Mouse (Mus musculus): ENCODE measurements at regions not wholly inside any gene's neighbourhood (a gene's known extent, or its start where the extent isn't known, plus 50 kb on each side); places are given as distances from the start of the nearest gene placed in this dataset.

GRCm38 (mm10) chr5:52092273-52092672, 98.0 kb downstream of the Dhx15 start:
- no peak for DNase-seq (ENCODE audit: low read depth)

- no peak for DNase-seq (ENCODE audit: low read depth)
Measured at GRCm38 (mm10) chr5:52088131-52088530, 102.2 kb downstream of the Dhx15 start.

GRCm38 (mm10) chr5:52086766-52087429, 103.4 kb downstream of the Dhx15 start:
- no peak for DNase-seq (ENCODE audit: low read depth)

GRCm38 (mm10) chr5:52080268-52080667, 110.0 kb downstream of the Dhx15 start:
- no peak for DNase-seq (ENCODE audit: low read depth)

GRCm38 (mm10) chr5:52077696-52078095, 112.6 kb downstream of the Dhx15 start:
- no peak for DNase-seq (ENCODE audit: low read depth)

- no peak for DNase-seq (ENCODE audit: low read depth)
Measured at GRCm38 (mm10) chr5:52075096-52075495, 115.2 kb downstream of the Dhx15 start.

GRCm38 (mm10) chr5:52064804-52065451, 125.4 kb downstream of the Dhx15 start:
- DNase-seq (ENCODE audit: low read depth): peak; percentile 83

- DNase-seq (ENCODE audit: low read depth): no peak
Measured at GRCm38 (mm10) chr5:52062214-52062613, 128.1 kb downstream of the Dhx15 start.

GRCm38 (mm10) chr5:52061226-52061625, 129.1 kb downstream of the Dhx15 start:
- no peak for DNase-seq (ENCODE audit: low read depth)

- no peak for DNase-seq (ENCODE audit: low read depth)
Measured at GRCm38 (mm10) chr5:52057261-52057660, 133.1 kb downstream of the Dhx15 start.

GRCm38 (mm10) chr5:52052072-52052465, 138.2 kb downstream of the Dhx15 start:
- no peak for DNase-seq (ENCODE audit: low read depth)

- DNase-seq (ENCODE audit: low read depth): peak; percentile 21
Measured at GRCm38 (mm10) chr5:52051383-52052071, 138.8 kb downstream of the Dhx15 start.

GRCm38 (mm10) chr5:52048790-52049189, 141.5 kb downstream of the Dhx15 start:
- DNase-seq (ENCODE audit: low read depth): no peak

GRCm38 (mm10) chr5:52046704-52047103, 143.6 kb downstream of the Dhx15 start:
- DNase-seq (ENCODE audit: low read depth): no peak

- no peak for DNase-seq (ENCODE audit: low read depth)
Measured at GRCm38 (mm10) chr5:52044101-52044500, 146.2 kb downstream of the Dhx15 start.

GRCm38 (mm10) chr5:52041447-52041846, 148.9 kb downstream of the Dhx15 start:
- DNase-seq (ENCODE audit: low read depth): no peak

- no peak for DNase-seq (ENCODE audit: low read depth)
Measured at GRCm38 (mm10) chr5:52040427-52041312, 149.6 kb downstream of the Dhx15 start.

GRCm38 (mm10) chr5:52035339-52035738, 155.0 kb downstream of the Dhx15 start:
- peak; percentile 35 for DNase-seq (ENCODE audit: low read depth)

GRCm38 (mm10) chr5:52027478-52027877, 162.8 kb downstream of the Dhx15 start:
- DNase-seq (ENCODE audit: low read depth): no peak

- no peak for DNase-seq (ENCODE audit: low read depth)
Measured at GRCm38 (mm10) chr5:52026148-52026547, 164.2 kb downstream of the Dhx15 start.

- no peak for DNase-seq (ENCODE audit: low read depth)
Measured at GRCm38 (mm10) chr5:52023212-52023611, 167.1 kb downstream of the Dhx15 start.

GRCm38 (mm10) chr5:52016992-52017391, 173.3 kb downstream of the Dhx15 start:
- DNase-seq (ENCODE audit: low read depth): no peak

Data from NIH3T3 (cell line).